Mouse (Mus musculus) ES-Bruce4 (cell line): ENCODE results near the gene Gm5890.
"Not testable (repeated sequence)": the region's sequence is repeated elsewhere in the genome, so short reads cannot be mapped to it uniquely, and the experiment has no call there.

ENCODE experiments used
- CTCF ChIP-seq: IDR thresholded peaks from one replicate; pipeline ENCODE4 v1.8.1; 2011; ENCODE audit warnings: low read depth, low read length
- EP300 ChIP-seq: IDR thresholded peaks from 2 replicates; pipeline ENCODE4 v1.6.1; 2011; ENCODE audit warnings: low read depth, low read length; ENCODE audit not compliant: insufficient read depth
- POLR2A ChIP-seq: IDR thresholded peaks from one replicate; pipeline ENCODE4 v1.8.1; 2011; ENCODE audit warnings: low read length; ENCODE audit not compliant: insufficient read depth

- not testable (repeated sequence) for TF ChIP-seq EP300, CTCF, POLR2A
Observed at GRCm38 (mm10) chr7:20262734-20263133, at the start of gene Gm5890.
